Mouse (Mus musculus) limb, embryonic 14.5 days (tissue): ENCODE measurements around the gene Abi1. TPM values are rescaled to one million over a fixed set of nuclear protein-coding genes. Genes with fewer than 3 reads are reported as not detected.
A peak's percentile ranks its signal among the peaks of the same experiment; 100 is the strongest.

Source experiments
- ATAC-seq: fragments of 200-750 bp; cut with Nextera tagmentation; 2 replicates; pipeline ENCODE4 v1.8.0; 2017; ENCODE audit warnings: low read depth, moderate number of reproducible peaks, moderate TSS enrichment; ENCODE audit not compliant: low FRiP score
- DNase-seq: peaks from one replicate; pipeline ENCODE4 v3.0.0-alpha.2; 2015; ENCODE audit warnings: low spot score
- H3K27ac ChIP-seq: fragments of 300-500 bp; sonication (generic); replicated peaks from 2 replicates; pipeline ENCODE4 v1.5.1; 2014; ENCODE audit warnings: low read depth, mild to moderate bottlenecking, low read length, moderate library complexity, mixed read lengths
- H3K27me3 ChIP-seq: fragments of 300-500 bp; sonication (generic); 2 replicates; pipeline ENCODE4 v1.6.1; 2014; ENCODE audit warnings: low read length, mixed read lengths; ENCODE audit not compliant: control insufficient read depth, insufficient read depth
- H3K36me3 ChIP-seq: fragments of 300-500 bp; sonication (generic); 2 replicates; pipeline ENCODE4 v1.6.1; 2014; ENCODE audit warnings: mild to moderate bottlenecking, low read length, moderate library complexity, mixed read lengths; ENCODE audit not compliant: control insufficient read depth, insufficient read depth
- H3K4me1 ChIP-seq: fragments of 300-500 bp; sonication (generic); 2 replicates; pipeline ENCODE4 v1.6.1; 2014; ENCODE audit warnings: antibody characterized with exemption, low read length, mixed read lengths; ENCODE audit not compliant: control insufficient read depth, insufficient read depth
- H3K4me2 ChIP-seq: fragments of 300-500 bp; sonication (generic); replicated peaks from 2 replicates; pipeline ENCODE4 v1.6.1; 2014; ENCODE audit warnings: low read depth, mild to moderate bottlenecking, low read length, moderate library complexity; ENCODE audit not compliant: severe bottlenecking
- H3K4me3 ChIP-seq: fragments of 300-500 bp; sonication (generic); replicated peaks from 2 replicates; pipeline ENCODE4 v1.5.1; 2014; ENCODE audit warnings: low read length
- H3K9ac ChIP-seq: fragments of 300-500 bp; sonication (generic); 2 replicates; pipeline ENCODE4 v1.6.1; 2014; ENCODE audit warnings: mild to moderate bottlenecking, low read depth, low read length, moderate library complexity; ENCODE audit not compliant: severe bottlenecking
- H3K9me3 ChIP-seq: fragments of 300-500 bp; sonication (generic); 2 replicates; pipeline ENCODE4 v1.6.1; 2016; ENCODE audit warnings: low read length; ENCODE audit not compliant: control insufficient read depth
- POLR2A ChIP-seq: fragments of 200-500 bp; IDR thresholded peaks from 2 replicates; pipeline ENCODE4 v1.8.0; 2012; ENCODE audit warnings: inconsistent platforms, mild to moderate bottlenecking, moderate library complexity, borderline replicate concordance; ENCODE audit not compliant: insufficient read depth, insufficient read length; ENCODE audit errors: extremely low read depth
- WGBS: fragments of 180-500 bp; shearing (Covaris S2); extraction: QIAGEN DNeasy Blood & Tissue Kit; methylation state at CpG from one replicate; pipeline ENCODE4 v1.1.7; 2014; 5-methylcytosine and 5-hydroxymethylcytosine counted together
- polyA plus RNA-seq, 2 experiments: library from polyadenylated mRNA; depleted of rRNA in 1 of 2; stranded (reverse) in 1 of 2; unstranded in 1 of 2; fragments of >200 nt; fragmentation: Nextera tagmentation in 1 of 2; extraction: Ambion mirVana in 1 of 2; gene quantifications; 2 replicates each; pipeline versions ENCODE4 v1.2.1 to v1.2.3; 2012 to 2014

The Abi1 gene
- polyA plus RNA-seq, 2 experiments, result 51.1 to 81.1 TPM

GRCm38 (mm10) chr2:22985973-22986657, 53.9 kb downstream of the Abi1 start:
- no peaks in the 10 kb centered on the region for H3K9me3 ChIP-seq
- TF ChIP-seq POLR2A, result no peak
- no peak overlapping the region for H3K4me3 ChIP-seq
- H3K9ac ChIP-seq, result no peak overlapping the region
- H3K27me3 ChIP-seq, result no peaks in the 10 kb centered on the region
- peak; percentile 42 for DNase-seq
- H3K36me3 ChIP-seq, result no peaks in the 10 kb centered on the region
- ATAC-seq, result peak; percentile 53
- H3K27ac ChIP-seq, result peak overlapping the region; percentile 52; the same call in 1 of the 2 replicates
- no peak overlapping the region for H3K4me2 ChIP-seq
- H3K4me1 ChIP-seq, result peaks cover 11% of the 10 kb centered on the region
- WGBS, result 49% methylated on average over 2 of the region's 2 CpGs

GRCm38 (mm10) chr2:22977387-22977973, 62.6 kb downstream of the Abi1 start:
- Histone ChIP-seq H3K27me3 (no peaks in the 10 kb centered on the region), H3K4me3 (no peak overlapping the region), H3K4me2 (no peak overlapping the region), H3K4me1 (no peaks in the 10 kb centered on the region), H3K36me3 (no peaks in the 10 kb centered on the region), H3K9ac (no peak overlapping the region), H3K9me3 (no peaks in the 10 kb centered on the region), H3K27ac (no peak overlapping the region)
- ATAC-seq (no peak), DNase-seq (no peak)
- 73% methylated on average over 3 of the region's 3 CpGs for WGBS
- no peak for TF ChIP-seq POLR2A

GRCm38 (mm10) chr2:22962970-22963369, 77.1 kb downstream of the Abi1 start:
- Histone ChIP-seq H3K4me3 (no peak overlapping the region), H3K27me3 (no peaks in the 10 kb centered on the region), H3K9ac (no peak overlapping the region), H3K4me1 (no peaks in the 10 kb centered on the region), H3K27ac (no peak overlapping the region), H3K4me2 (no peak overlapping the region), H3K9me3 (no peaks in the 10 kb centered on the region), H3K36me3 (no peaks in the 10 kb centered on the region; the same call in 1 of the 2 replicates)
- WGBS, result 82% methylated on average over 3 of the region's 3 CpGs
- DNase-seq (no peak), ATAC-seq (no peak)
- TF ChIP-seq POLR2A, result no peak

GRCm38 (mm10) chr2:22962242-22962641, 77.8 kb downstream of the Abi1 start:
- H3K4me1 ChIP-seq, result no peaks in the 10 kb centered on the region
- no peak overlapping the region for H3K27ac ChIP-seq
- no peaks in the 10 kb centered on the region for H3K27me3 ChIP-seq
- DNase-seq, result no peak
- H3K36me3 ChIP-seq, result no peaks in the 10 kb centered on the region; the same call in 1 of the 2 replicates
- no peak overlapping the region for H3K4me2 ChIP-seq
- no peak for TF ChIP-seq POLR2A
- WGBS, result 89% methylated on average over 8 of the region's 8 CpGs
- no peak for ATAC-seq
- H3K4me3 ChIP-seq, result no peak overlapping the region
- H3K9me3 ChIP-seq, result no peaks in the 10 kb centered on the region
- H3K9ac ChIP-seq, result no peak overlapping the region

- DNase-seq, result no peak
- no peak overlapping the region for H3K4me2 ChIP-seq
- H3K27me3 ChIP-seq, result no peaks in the 10 kb centered on the region
- no peaks in the 10 kb centered on the region for H3K4me1 ChIP-seq
- TF ChIP-seq POLR2A, result no peak
- 98% methylated on average over 2 of the region's 2 CpGs for WGBS
- H3K9ac ChIP-seq, result no peak overlapping the region
- no peak overlapping the region for H3K4me3 ChIP-seq
- no peak overlapping the region for H3K27ac ChIP-seq
- no peaks in the 10 kb centered on the region; the same call in 1 of the 2 replicates for H3K36me3 ChIP-seq
- no peak for ATAC-seq
- H3K9me3 ChIP-seq, result no peaks in the 10 kb centered on the region
Measured at GRCm38 (mm10) chr2:22961681-22962080, 78.4 kb downstream of the Abi1 start.
